Mouse (Mus musculus) E14TG2a.4 (cell line): ENCODE results near the gene Tsr2.

Experiments
- H3K27me3 ChIP-seq: 2 replicates; pipeline ENCODE4 v1.6.1; 2014; ENCODE audit warnings: low read length, control low read depth; ENCODE audit not compliant: insufficient read depth
- H3K36me3 ChIP-seq: 2 replicates; pipeline ENCODE4 v1.6.1; 2014; ENCODE audit warnings: low read length, control low read depth; ENCODE audit not compliant: insufficient read depth
- H3K4me1 ChIP-seq: replicated peaks from 2 replicates; pipeline ENCODE4 v1.6.1; 2014; ENCODE audit warnings: low read depth, low read length, control low read depth
- H3K4me3 ChIP-seq: replicated peaks from 2 replicates; pipeline ENCODE4 v1.5.1; 2014; ENCODE audit warnings: mild to moderate bottlenecking, low read length
- H3K9me3 ChIP-seq: 2 replicates; pipeline ENCODE4 v1.6.1; 2014; ENCODE audit warnings: low read length, control low read depth
- CTCF ChIP-seq: conservative IDR thresholded peaks from 2 replicates; pipeline ENCODE4 v1.5.1; 2014; ENCODE audit warnings: low read length
- NANOG ChIP-seq: IDR thresholded peaks from 2 replicates; pipeline ENCODE4 v1.6.1; 2014; ENCODE audit warnings: borderline replicate concordance, low read length, mixed read lengths
- POU5F1 ChIP-seq: IDR thresholded peaks from 2 replicates; pipeline ENCODE4 v1.6.1; 2014; ENCODE audit warnings: low read length, borderline replicate concordance

Gene Tsr2

DNA sequence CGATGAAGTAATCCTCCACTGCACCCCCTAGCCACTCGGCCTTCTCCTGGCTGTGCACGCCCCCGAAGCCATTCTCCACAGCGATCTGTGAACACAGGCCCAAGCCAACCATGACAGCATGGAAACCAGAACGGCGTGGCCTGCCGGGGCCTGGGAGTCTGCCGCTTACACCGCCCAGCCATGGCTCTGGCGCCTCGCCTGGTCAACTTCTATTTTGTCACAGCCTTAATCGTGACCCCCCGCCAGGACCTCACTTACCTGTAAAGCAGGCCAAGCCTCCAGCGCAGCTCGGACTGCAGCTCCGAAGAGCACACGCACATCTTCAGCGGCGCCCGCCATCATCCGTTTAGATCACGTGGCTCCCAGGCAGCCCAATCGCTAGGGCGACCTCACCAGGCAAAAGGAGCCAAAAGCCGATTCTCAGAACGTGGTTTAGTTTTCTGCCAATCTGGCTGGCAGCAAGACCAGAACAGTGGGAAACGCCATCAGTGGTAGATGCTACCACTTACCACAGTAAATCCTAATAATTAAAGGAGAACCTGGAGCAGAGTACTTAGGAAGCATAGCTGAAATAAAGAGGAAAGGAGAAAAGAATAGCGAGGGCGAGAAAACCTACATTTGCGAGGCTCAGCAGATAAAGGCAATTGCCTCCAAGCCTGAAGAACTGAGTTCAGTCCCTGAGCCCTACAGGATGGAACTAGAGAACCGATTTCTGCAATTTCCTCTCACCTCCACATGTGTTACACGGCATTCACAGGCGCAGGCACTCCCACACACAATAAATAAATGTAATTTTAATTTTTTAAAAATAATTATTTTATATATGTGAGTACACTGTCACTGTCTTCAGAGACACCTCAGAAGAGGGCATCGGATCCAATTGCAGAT, at the start of gene Tsr2:
Gene Tsr2, minus strand, starts transcription at position 373 of the 888 bp plus-strand sequence.
- H3K4me3 ChIP-seq, result peak within 1 kb of the TSS; percentile 85
- no peaks in the 10 kb centered on the region for H3K9me3 ChIP-seq
- TF ChIP-seq POU5F1 (no peak), CTCF (no peak), NANOG (no peak)
- no peaks in the 10 kb centered on the region for H3K27me3 ChIP-seq
- H3K36me3 ChIP-seq, result peaks cover 14% of the 10 kb centered on the region
- peaks cover 12% of the 10 kb centered on the region for H3K4me1 ChIP-seq

DNA sequence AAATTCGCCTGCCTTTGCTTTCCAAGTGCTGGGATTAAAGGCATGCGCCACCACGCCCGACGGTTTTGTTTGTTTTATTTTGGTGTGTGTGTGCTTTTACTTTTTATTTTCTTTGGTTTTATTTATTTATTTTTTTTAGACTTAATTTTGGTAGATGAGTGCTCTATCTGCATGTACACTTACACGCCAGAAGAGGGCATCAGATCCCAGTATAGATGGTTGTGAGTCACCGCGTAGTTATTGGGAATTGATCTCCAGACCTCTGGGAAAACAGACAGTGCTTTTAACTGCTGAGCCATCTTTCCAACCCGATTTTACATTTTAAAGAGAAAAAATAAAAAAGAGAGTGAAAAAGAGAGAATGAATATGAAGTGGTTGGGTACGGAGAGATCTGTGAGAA, 36.4 kb upstream of the Tsr2 start:
- TF ChIP-seq POU5F1 (no peak), NANOG (no peak), CTCF (peak; percentile 37)
- H3K4me3 ChIP-seq, result no peak overlapping the region
- no peaks in the 10 kb centered on the region for H3K9me3 ChIP-seq
- H3K36me3 ChIP-seq, result no peaks in the 10 kb centered on the region
- H3K27me3 ChIP-seq, result no peaks in the 10 kb centered on the region
- H3K4me1 ChIP-seq, result 0 out of 2 replicates have a peak, but pooled peaks cover 8% of the 10 kb centered on the region

DNA sequence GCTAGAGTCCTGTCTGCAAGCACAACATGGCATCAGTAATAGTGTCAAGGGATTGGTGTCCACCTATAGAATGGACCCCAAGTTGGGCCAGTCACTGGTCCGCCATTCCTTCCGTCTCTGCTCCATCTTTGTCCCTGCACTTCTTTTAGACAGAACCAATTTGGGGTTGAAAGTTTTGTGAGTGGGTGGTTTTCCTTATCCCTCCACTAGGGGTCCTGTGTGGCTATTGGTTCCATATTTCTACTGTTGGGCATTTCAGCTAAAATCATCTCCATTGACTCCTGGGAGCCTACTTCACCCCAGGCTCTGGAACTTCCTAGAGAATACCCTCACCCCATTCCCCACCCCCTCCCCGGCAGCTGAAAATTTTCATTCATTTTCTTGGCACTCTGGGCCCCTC, 34.1 kb upstream of the Tsr2 start:
- Histone ChIP-seq H3K4me3 (no peak overlapping the region), H3K4me1 (peaks cover 16% of the 10 kb centered on the region), H3K9me3 (no peaks in the 10 kb centered on the region), H3K27me3 (no peaks in the 10 kb centered on the region), H3K36me3 (no peaks in the 10 kb centered on the region)
- TF ChIP-seq CTCF (peak; percentile 29), NANOG (no peak)

DNA sequence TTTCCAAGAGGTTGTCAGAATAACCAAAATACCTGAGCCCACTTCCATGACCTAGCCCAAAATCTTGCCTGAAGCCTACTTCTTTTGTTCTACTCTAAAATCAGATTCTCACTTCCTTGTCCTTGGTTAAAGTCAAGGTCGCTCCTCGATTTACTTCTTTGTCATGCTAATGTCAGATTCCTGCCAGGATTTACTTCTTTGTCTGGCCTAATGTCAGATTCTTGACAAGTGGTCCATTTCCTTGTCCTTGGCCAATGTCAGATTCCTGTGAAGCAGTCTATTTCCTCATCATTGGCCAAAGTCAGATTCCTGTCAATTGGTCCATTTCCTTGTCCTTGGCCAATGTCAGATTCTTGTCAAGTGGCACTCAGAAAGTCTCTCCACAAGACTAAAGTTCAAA, 27.6 kb upstream of the Tsr2 start:
- H3K4me1 ChIP-seq, result peaks cover 36% of the 10 kb centered on the region
- TF ChIP-seq NANOG, result peak; percentile 75
- TF ChIP-seq CTCF, result no peak
- TF ChIP-seq POU5F1, result peak; percentile 46; the same call in 1 of the 2 replicates
- H3K36me3 ChIP-seq, result no peaks in the 10 kb centered on the region
- H3K27me3 ChIP-seq, result no peaks in the 10 kb centered on the region
- H3K4me3 ChIP-seq, result no peak overlapping the region
- H3K9me3 ChIP-seq, result no peaks in the 10 kb centered on the region

DNA sequence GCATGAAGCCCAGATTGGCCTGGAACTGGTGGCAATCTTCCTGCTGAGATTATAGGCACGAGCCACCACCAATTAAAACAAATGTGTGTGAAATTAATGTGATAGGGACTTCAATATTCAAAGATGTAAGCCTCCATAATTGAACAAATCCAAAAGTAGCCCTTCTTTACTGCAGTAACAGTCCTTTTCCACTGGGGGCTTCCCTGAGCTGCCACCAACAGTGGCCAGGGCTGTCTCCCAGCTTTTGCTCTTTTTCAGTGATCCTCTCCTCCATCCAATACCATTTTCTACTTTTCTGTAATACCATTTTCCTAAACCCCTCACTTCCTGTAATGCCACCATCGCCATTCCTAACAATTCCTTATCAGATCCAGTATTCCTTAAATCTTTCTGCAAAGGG, 21.1 kb upstream of the Tsr2 start:
- TF ChIP-seq CTCF, result peak; percentile 55
- no peak for TF ChIP-seq NANOG
- TF ChIP-seq POU5F1, result no peak
- no peaks in the 10 kb centered on the region for H3K27me3 ChIP-seq
- H3K36me3 ChIP-seq, result no peaks in the 10 kb centered on the region
- peaks cover 22% of the 10 kb centered on the region for H3K4me1 ChIP-seq
- H3K4me3 ChIP-seq, result no peak overlapping the region
- no peaks in the 10 kb centered on the region for H3K9me3 ChIP-seq

DNA sequence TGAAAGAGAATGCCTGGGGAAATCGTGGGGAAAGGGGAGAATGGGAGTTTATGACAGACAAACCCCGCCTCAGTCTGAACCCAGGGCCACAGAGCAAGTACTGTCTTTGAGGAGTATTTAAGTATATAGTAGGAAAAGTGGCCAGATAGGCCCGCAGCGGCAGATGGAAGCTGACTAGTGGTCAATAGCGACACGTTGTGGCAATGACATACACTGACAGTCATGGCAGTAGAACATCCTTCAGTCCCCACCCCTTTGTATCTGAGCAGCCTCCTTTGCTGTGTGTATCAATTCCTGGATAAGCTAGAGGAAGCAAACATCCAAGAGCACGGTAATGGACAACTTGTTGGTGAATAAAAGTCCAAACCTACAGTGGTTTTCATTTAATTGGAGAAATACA, 20.5 kb upstream of the Tsr2 start:
- no peak overlapping the region for H3K4me3 ChIP-seq
- no peaks in the 10 kb centered on the region for H3K36me3 ChIP-seq
- peak; percentile 23; the same call in 1 of the 2 replicates for TF ChIP-seq CTCF
- TF ChIP-seq NANOG, result no peak
- H3K9me3 ChIP-seq, result no peaks in the 10 kb centered on the region
- H3K27me3 ChIP-seq, result no peaks in the 10 kb centered on the region
- peaks cover 16% of the 10 kb centered on the region for H3K4me1 ChIP-seq

DNA sequence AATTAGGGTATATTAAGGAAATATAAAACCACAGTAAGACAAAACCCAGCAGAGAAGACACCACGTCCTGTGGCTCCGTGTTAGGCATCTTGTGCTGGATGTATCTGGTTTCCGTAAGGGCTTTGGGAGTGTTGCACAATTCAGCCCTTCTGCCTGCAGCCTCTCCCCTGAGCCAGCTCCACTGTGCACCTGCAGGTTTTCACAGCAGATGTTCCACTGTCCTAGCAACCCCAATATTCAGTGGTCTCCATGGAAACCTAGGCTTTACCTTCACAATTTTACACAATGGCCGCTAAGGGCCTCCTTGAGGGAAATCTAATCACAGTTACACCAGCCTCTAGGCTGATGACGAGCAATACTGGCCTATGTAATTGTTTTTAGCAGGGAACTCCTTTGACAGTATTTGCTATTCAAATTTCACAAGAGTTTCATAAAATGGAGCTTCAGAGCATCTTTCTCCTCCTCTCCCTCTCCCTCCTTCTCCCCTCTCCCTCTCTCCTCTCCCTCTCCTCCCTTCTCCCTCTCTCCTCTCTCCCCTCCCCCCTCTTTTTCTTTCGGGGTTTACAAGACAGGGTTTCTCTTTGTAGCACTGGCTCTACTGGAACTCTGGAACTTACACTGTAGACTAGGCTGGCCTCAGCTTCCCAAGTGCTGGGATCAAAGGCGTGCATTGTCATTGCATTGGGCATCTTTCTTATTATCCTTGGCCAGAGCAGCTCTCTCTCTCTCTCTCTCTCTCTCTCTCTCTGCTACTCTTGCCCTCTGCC, 11.1 kb upstream of the Tsr2 start:
- no peaks in the 10 kb centered on the region for H3K9me3 ChIP-seq
- no peaks in the 10 kb centered on the region for H3K27me3 ChIP-seq
- 0 out of 2 replicates have a peak, but pooled peaks cover 6% of the 10 kb centered on the region for H3K4me1 ChIP-seq
- no peak overlapping the region for H3K4me3 ChIP-seq
- TF ChIP-seq POU5F1 (no peak), CTCF (no peak), NANOG (no peak)
- no peaks in the 10 kb centered on the region for H3K36me3 ChIP-seq

DNA sequence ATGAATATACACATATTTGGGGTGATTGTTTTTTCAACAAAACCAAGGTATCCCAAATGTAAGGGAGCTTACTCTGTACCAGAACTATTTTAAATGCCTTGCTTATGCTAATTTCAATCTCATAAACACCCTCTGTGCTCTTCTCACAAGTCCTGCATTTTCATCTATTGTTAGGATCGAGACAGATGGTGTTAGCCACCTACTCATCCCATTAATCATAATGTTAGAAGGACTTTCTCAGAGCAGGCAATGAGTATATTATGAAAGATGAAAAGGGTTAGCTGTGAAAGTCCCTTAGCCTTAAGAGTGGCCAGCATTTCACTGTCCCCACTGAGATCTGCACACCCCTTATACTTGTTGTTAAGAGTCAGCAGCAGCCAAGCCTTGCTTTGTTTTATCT, 8.9 kb downstream of the Tsr2 start:
- no peaks in the 10 kb centered on the region for H3K9me3 ChIP-seq
- no peak overlapping the region for H3K4me3 ChIP-seq
- H3K36me3 ChIP-seq, result peaks cover 97% of the 10 kb centered on the region
- no peaks in the 10 kb centered on the region for H3K27me3 ChIP-seq
- H3K4me1 ChIP-seq, result peaks cover 40% of the 10 kb centered on the region
- TF ChIP-seq NANOG (no peak), POU5F1 (no peak), CTCF (no peak)
